Mouse (Mus musculus) adrenal gland, adult 2 months (tissue): ENCODE measurements around the gene Id1. TPM values are rescaled to one million over a fixed set of nuclear protein-coding genes. Genes with fewer than 3 reads are reported as not detected.
A peak's percentile ranks its signal among the peaks of the same experiment; 100 is the strongest.

ENCODE experiments used
- DNase-seq: peaks from one replicate; pipeline ENCODE4 v3.0.0; 2021
- polyA plus RNA-seq: library from polyadenylated mRNA; depleted of rRNA; stranded (reverse); fragments of >200 nt; gene quantifications from 2 replicates; pipeline ENCODE4 v1.2.3, GENCODE M21; 2012
- total RNA-seq, 2 experiments: library from RNA; stranded (reverse); gene quantifications; 2 replicates each; pipeline ENCODE4 v1.2.3; 2021

Id1 gene
- total and polyA plus RNA-seq, 3 experiments: 41.5 to 186 (median 67.3) TPM

- DNase-seq: peak; percentile 57
Observed at GRCm38 (mm10) chr2:152723651-152724331, 12.3 kb upstream of the Id1 start.

- DNase-seq: no peak
Observed at GRCm38 (mm10) chr2:152724332-152724723, 11.7 kb upstream of the Id1 start.

- no peak for DNase-seq
Observed at GRCm38 (mm10) chr2:152725178-152725750, 10.8 kb upstream of the Id1 start.

GRCm38 (mm10) chr2:152726213-152726612, 9.8 kb upstream of the Id1 start:
- DNase-seq: no peak

- DNase-seq: peak; percentile 63
Observed at GRCm38 (mm10) chr2:152726751-152727335, 9.2 kb upstream of the Id1 start.

- DNase-seq: peak; percentile 51
Observed at GRCm38 (mm10) chr2:152727795-152728510, 8.1 kb upstream of the Id1 start.

- no peak for DNase-seq
Observed at GRCm38 (mm10) chr2:152728594-152728993, 7.5 kb upstream of the Id1 start.

- DNase-seq: peak; percentile 29
Observed at GRCm38 (mm10) chr2:152729013-152729635, 6.9 kb upstream of the Id1 start.

- DNase-seq: peak; percentile 78
Observed at GRCm38 (mm10) chr2:152729636-152730020, 6.4 kb upstream of the Id1 start.

GRCm38 (mm10) chr2:152733201-152733600, 2.9 kb upstream of the Id1 start:
- no peak for DNase-seq

- no peak for DNase-seq
Observed at GRCm38 (mm10) chr2:152734501-152734900, 1.6 kb upstream of the Id1 start.

- peak; percentile 98 for DNase-seq
Observed at GRCm38 (mm10) chr2:152734984-152735383, 1.1 kb upstream of the Id1 start.

- DNase-seq: peak; percentile 52
Observed at GRCm38 (mm10) chr2:152736748-152737147, 697 bp downstream of the Id1 start.

GRCm38 (mm10) chr2:152737306-152738221, 1.5 kb downstream of the Id1 start:
- peak; percentile 66 for DNase-seq

GRCm38 (mm10) chr2:152738341-152738740, 2.3 kb downstream of the Id1 start:
- peak; percentile 40 for DNase-seq

GRCm38 (mm10) chr2:152739031-152739841, 3.2 kb downstream of the Id1 start:
- DNase-seq: peak; percentile 85

- DNase-seq: no peak
Observed at GRCm38 (mm10) chr2:152739842-152740260, 3.8 kb downstream of the Id1 start.

GRCm38 (mm10) chr2:152740490-152740889, 4.4 kb downstream of the Id1 start:
- DNase-seq: no peak

- peak; percentile 90 for DNase-seq
Observed at GRCm38 (mm10) chr2:152741153-152742041, 5.3 kb downstream of the Id1 start.
